Mouse (Mus musculus) right cerebral cortex, postnatal 10 days (tissue): ENCODE results near the gene Acd.

Experiments used
- DNase-seq, 2 experiments: peaks; one replicate each; pipeline ENCODE4 v3.0.0; 2021; ENCODE audit warnings: low spot score in 2 of 2

The Acd gene

DNA sequence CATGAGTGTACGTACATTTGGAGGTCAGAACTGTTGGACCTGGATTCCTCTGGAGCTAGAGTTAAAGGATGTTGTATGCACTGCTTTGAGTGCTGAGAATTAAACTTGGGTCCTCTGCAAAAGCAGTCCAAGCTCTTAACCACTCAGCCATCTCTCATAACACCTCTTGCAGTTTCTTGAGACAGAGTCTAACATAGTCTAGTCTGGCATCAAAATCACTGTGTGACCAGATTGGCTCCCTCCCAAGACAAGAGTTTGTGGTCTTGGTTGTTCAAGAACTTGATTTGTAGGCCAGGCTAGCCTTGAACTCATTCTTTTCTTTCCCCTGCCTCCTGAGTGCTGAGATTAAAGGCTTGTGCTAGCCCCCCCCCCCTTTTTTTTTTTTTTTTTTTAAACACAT, 52.0 kb downstream of the Acd start:
- no peak for DNase-seq
